Mouse (Mus musculus): Measurements from ENCODE around the gene Mrfap1.

- no peak for TF ChIP-seq ZC3H11A (IDR thresholded peaks at IDR 0.05; ENCODE audit: low read depth, low read length)
- no peak for TF ChIP-seq USF2 (conservative IDR thresholded peaks at IDR 0.05; ENCODE audit: low read depth, low read length)
- no peak for TF ChIP-seq POLR2A (IDR thresholded peaks at IDR 0.05; ENCODE audit: low read depth, low read length)
- TF ChIP-seq EP300 (IDR thresholded peaks at IDR 0.05; ENCODE audit: low read length): no peak
- TF ChIP-seq POLR2AphosphoS2 (IDR thresholded peaks at IDR 0.05; ENCODE audit: low read depth, low read length): no peak
- TF ChIP-seq SMC3 (IDR thresholded peaks at IDR 0.05; ENCODE audit: low read depth, low read length): peak; percentile 45
- TF ChIP-seq HCFC1 (IDR thresholded peaks at IDR 0.05; ENCODE audit: low read depth, low read length): no peak
- TF ChIP-seq MEF2A (IDR thresholded peaks at IDR 0.05; ENCODE audit: borderline replicate concordance, low read depth, low read length): no peak
- TF ChIP-seq CTCF (conservative IDR thresholded peaks at IDR 0.05 in 1 of 2, IDR thresholded peaks at IDR 0.05 in 1 of 2; ENCODE audit: low read depth in 2 of 2, low read length in 2 of 2): peak; percentile 58 to 66; a peak in 3 of 4 replicates
- no peak for TF ChIP-seq ZNF384 (IDR thresholded peaks at IDR 0.05; ENCODE audit: low read depth, low read length)
These were observed 39.5 kb downstream of the Mrfap1 start for GRCm38 (mm10) chr5:36757033-36757432.

Data from CH12.LX (cell line).